In genomic region chr9:21227342-21227741, GRCm38 (mm10) we compare ENCODE assay signal across 9 mouse cellular contexts. TPM values are rescaled to one million over a fixed set of nuclear protein-coding genes. Genes with fewer than 3 reads are reported as not detected.
DNase-seq lines count a peak whose midpoint lies in the region; ATAC-seq and TF ChIP-seq lines count a peak whose summit lies in the region.
"Had no signal": no experiment of that assay in that cellular context is flagged by ENCODE, and none has a peak within 500 bp of the region (broad histone marks: within the 10 kb centered on the region; RNA-seq: fewer than 3 reads in every experiment).

No protein-coding gene starts in this region.

- TF ChIP-seq CTCF in hindbrain, postnatal 0 days (IDR thresholded peaks at IDR 0.05; ENCODE audit: low read depth) = no peak

- DNase-seq in heart, postnatal 4 days = no peak
- DNase-seq in hindbrain, postnatal 0 days (ENCODE audit: low spot score) = peak; percentile 55
- DNase-seq in ovary, postnatal 10 days (ENCODE audit: low spot score) = no peak
- DNase-seq in retina, embryonic 14.5 days (ENCODE audit: low spot score) = no peak
- DNase-seq in cerebellum, postnatal 10 days = no peak

- H3K4me3 ChIP-seq in heart, embryonic 13.5 days = peak overlapping the region; percentile 40
- H3K4me3 ChIP-seq in hindbrain, postnatal 0 days (ENCODE audit: low read length) = no peak overlapping the region
- peak overlapping the region; percentile 31 for H3K4me3 ChIP-seq in midbrain, embryonic 16.5 days (ENCODE audit: low read depth, low read length)
- H3K4me3 ChIP-seq: myocyte had no signal

- peaks cover 37% of the 10 kb centered on the region for H3K36me3 ChIP-seq in heart, embryonic 13.5 days
- peaks cover 14% of the 10 kb centered on the region for H3K36me3 ChIP-seq in hindbrain, postnatal 0 days (ENCODE audit: insufficient read depth, low read length)
- H3K36me3 ChIP-seq in midbrain, embryonic 16.5 days (ENCODE audit: control insufficient read depth, insufficient read depth, low read length) = peaks cover 11% of the 10 kb centered on the region; the same call in 1 of the 2 replicates

- ATAC-seq in heart, embryonic 13.5 days (ENCODE audit: extremely low read depth, insufficient number of reproducible peaks, low FRiP score, low TSS enrichment) = no peak
- peak; percentile 52 for ATAC-seq in common myeloid progenitor, adult 5-6 weeks (replicated peaks; ENCODE audit: low read depth, poor library complexity, severe bottlenecking)
- ATAC-seq in hindbrain, postnatal 0 days = peak; percentile 36; the same call in 1 of the 2 replicates
- ATAC-seq in midbrain, embryonic 16.5 days = peak; percentile 63; the same call in 1 of the 2 replicates

- H3K27me3 ChIP-seq in heart, embryonic 13.5 days (replicated peaks) = no peaks in the 10 kb centered on the region
- H3K27me3 ChIP-seq in hindbrain, postnatal 0 days (ENCODE audit: insufficient read depth, low read length) = no peaks in the 10 kb centered on the region
- H3K27me3 ChIP-seq in midbrain, embryonic 16.5 days (ENCODE audit: control insufficient read depth, insufficient read depth, low read depth, low read length) = no peaks in the 10 kb centered on the region

- peak overlapping the region; percentile 75 for H3K9ac ChIP-seq in heart, embryonic 13.5 days
- 0 out of 2 replicates have a peak overlapping the region, but pooled peaks have one; percentile 0 for H3K9ac ChIP-seq in hindbrain, postnatal 0 days (replicated peaks; ENCODE audit: low read length)
- H3K9ac ChIP-seq in midbrain, embryonic 16.5 days (ENCODE audit: low read depth, low read length) = peak overlapping the region; percentile 57

- no peak overlapping the region for H3K27ac ChIP-seq in heart, embryonic 13.5 days (replicated peaks)
- H3K27ac ChIP-seq in hindbrain, postnatal 0 days = no peak overlapping the region
- H3K27ac ChIP-seq in midbrain, embryonic 16.5 days (ENCODE audit: low read length) = no peak overlapping the region

- WGBS in heart, embryonic 13.5 days = 8% methylated on average over 16 of the region's 16 CpGs
- WGBS in hindbrain, postnatal 0 days = 13% methylated on average over 16 of the region's 16 CpGs
- 15% methylated on average over 16 of the region's 16 CpGs for WGBS in midbrain, embryonic 16.5 days

- H3K9me3 ChIP-seq in heart, embryonic 13.5 days = peaks cover 3% of the 10 kb centered on the region; the same call in 1 of the 2 replicates
- H3K9me3 ChIP-seq in hindbrain, postnatal 0 days (ENCODE audit: low read length) = no peaks in the 10 kb centered on the region
- no peaks in the 10 kb centered on the region for H3K9me3 ChIP-seq in midbrain, embryonic 16.5 days (replicated peaks; ENCODE audit: control insufficient read depth, low read length, poor library complexity, severe bottlenecking)

- peaks cover 26% of the 10 kb centered on the region for H3K4me1 ChIP-seq in heart, embryonic 13.5 days
- no peaks in the 10 kb centered on the region for H3K4me1 ChIP-seq in hindbrain, postnatal 0 days (ENCODE audit: insufficient read depth, low read length)
- H3K4me1 ChIP-seq in midbrain, embryonic 16.5 days (ENCODE audit: control insufficient read depth, insufficient read depth, low read length) = peaks cover 7% of the 10 kb centered on the region; the same call in 1 of the 2 replicates

- peak overlapping the region; percentile 66 for H3K4me2 ChIP-seq in heart, embryonic 13.5 days
- peak overlapping the region; percentile 42 for H3K4me2 ChIP-seq in hindbrain, postnatal 0 days (ENCODE audit: low read depth, low read length)
- H3K4me2 ChIP-seq in midbrain, embryonic 16.5 days (ENCODE audit: low read length) = peak overlapping the region; percentile 52

RNA-seq across cellular contexts. Expression of gene Keap1, which starts 11.8 kb away (rescaled TPM):
- 51.1 and 52.7 TPM in 2 replicates for polyA plus RNA-seq in heart, embryonic 13.5 days (2015; fragmentation: Nextera tagmentation; extraction: Ambion mirVana)
- 10 to 100 TPM; 33.7 to 37.7 TPM for total RNA-seq in heart, postnatal 4 days (2021)
- 35.4 and 38.3 TPM in 2 replicates for total RNA-seq in common myeloid progenitor, adult 5-6 weeks (2017)
- 74.9 and 98.9 TPM in 2 replicates for total RNA-seq in hindbrain, postnatal 0 days (2014; rRNA removed)
- polyA plus RNA-seq in hindbrain, postnatal 0 days (2015; fragmentation: Nextera tagmentation; extraction: Ambion mirVana) = 59.4 and 60.9 TPM in 2 replicates
- polyA plus RNA-seq in midbrain, embryonic 16.5 days (2015; fragmentation: Nextera tagmentation; extraction: Ambion mirVana) = 68.0 and 69.9 TPM in 2 replicates

RNA-seq across cellular contexts. Expression of gene S1pr5, which starts 20.9 kb away (rescaled TPM):
- 0.07 and 0.11 TPM in 2 replicates for polyA plus RNA-seq in heart, embryonic 13.5 days (2015; fragmentation: Nextera tagmentation; extraction: Ambion mirVana)
- total RNA-seq in heart, postnatal 4 days (2021) = under 1 TPM; 0.17 to 0.29 TPM
- 0.09 TPM in 1 of 2 replicates, not detected in the other for total RNA-seq in common myeloid progenitor, adult 5-6 weeks (2017)
- total RNA-seq in hindbrain, postnatal 0 days (2014; rRNA removed) = 4.9 and 8.2 TPM in 2 replicates
- 2.9 and 3.1 TPM in 2 replicates for polyA plus RNA-seq in hindbrain, postnatal 0 days (2015; fragmentation: Nextera tagmentation; extraction: Ambion mirVana)
- 3.7 and 4.3 TPM in 2 replicates for polyA plus RNA-seq in midbrain, embryonic 16.5 days (2015; fragmentation: Nextera tagmentation; extraction: Ambion mirVana)

RNA-seq across cellular contexts. Expression of gene Atg4d, which starts 37.8 kb away (rescaled TPM):
- 41.6 and 51.4 TPM in 2 replicates for polyA plus RNA-seq in heart, embryonic 13.5 days (2015; fragmentation: Nextera tagmentation; extraction: Ambion mirVana)
- 10 to 100 TPM; 53.1 to 59.1 TPM for total RNA-seq in heart, postnatal 4 days (2021)
- total RNA-seq in common myeloid progenitor, adult 5-6 weeks (2017) = 6.1 and 14.8 TPM in 2 replicates
- 24.8 and 38.6 TPM in 2 replicates for total RNA-seq in hindbrain, postnatal 0 days (2014; rRNA removed)
- polyA plus RNA-seq in hindbrain, postnatal 0 days (2015; fragmentation: Nextera tagmentation; extraction: Ambion mirVana) = 32.1 and 35.5 TPM in 2 replicates
- 43.0 and 47.9 TPM in 2 replicates for polyA plus RNA-seq in midbrain, embryonic 16.5 days (2015; fragmentation: Nextera tagmentation; extraction: Ambion mirVana)

Comparison
In these comparisons a context has a peak if more than half of its experiments do, and no peak if none do; other contexts are left out.
1. H3K9ac ChIP-seq: peak in every context shown above with its lines; median percentile 75 in heart, embryonic 13.5 days; 57 in midbrain, embryonic 16.5 days; 0 in hindbrain, postnatal 0 days.